Mouse (Mus musculus) ES-E14 (cell line): Measurements from ENCODE around the gene Dnmt3b. TPM values are rescaled to one million over a fixed set of nuclear protein-coding genes. Genes with fewer than 3 reads are reported as not detected.

Experiments
- DNase-seq: peaks from one replicate; pipeline ENCODE4 v3.0.0-alpha.2; 2013; ENCODE audit warnings: low read depth, low spot score
- H3K27ac ChIP-seq: 2 replicates; pipeline ENCODE4 v1.5.1; 2012; ENCODE audit warnings: low read depth, mild to moderate bottlenecking, low read length, moderate library complexity, mixed read lengths; ENCODE audit not compliant: poor library complexity, insufficient read depth, severe bottlenecking
- H3K36me3 ChIP-seq: 2 replicates; pipeline ENCODE4 v1.6.1; 2012; ENCODE audit warnings: mild to moderate bottlenecking, low read length, moderate library complexity, mixed read lengths; ENCODE audit not compliant: control insufficient read depth, poor library complexity, insufficient read depth, severe bottlenecking
- H3K4me1 ChIP-seq, 2 experiments: fragments of 150-350 bp in 1 of 2; sonication (generic) in 1 of 2; 2 replicates each; pipeline ENCODE4 v1.6.1; 2012; ENCODE audit warnings: low read length in 2 of 2, mild to moderate bottlenecking in 1 of 2, mixed read lengths in 1 of 2; ENCODE audit not compliant: control insufficient read depth in 2 of 2, insufficient read depth in 2 of 2, poor library complexity in 1 of 2
- H3K4me3 ChIP-seq, 2 experiments: fragments of 150-350 bp in 1 of 2; sonication (generic) in 1 of 2; 2 replicates each; pipeline ENCODE4 v1.5.1; 2012; ENCODE audit warnings: low read length in 2 of 2, low read depth in 1 of 2, mild to moderate bottlenecking in 1 of 2, mixed read lengths in 1 of 2; ENCODE audit not compliant: insufficient read depth in 1 of 2, poor library complexity in 1 of 2, severe bottlenecking in 1 of 2
- H3K9ac ChIP-seq: 2 replicates; pipeline ENCODE4 v1.6.1; 2012; ENCODE audit warnings: low read depth, mild to moderate bottlenecking, low read length, mixed read lengths; ENCODE audit not compliant: poor library complexity, insufficient read depth, severe bottlenecking
- H3K9me3 ChIP-seq: fragments of 150-350 bp; sonication (generic); 2 replicates; pipeline ENCODE4 v1.6.1; 2012; ENCODE audit warnings: low read depth, mild to moderate bottlenecking, low read length; ENCODE audit not compliant: control insufficient read depth, insufficient read depth
- CHD2 ChIP-seq: IDR thresholded peaks from 2 replicates; pipeline ENCODE4 v1.6.1; 2014; ENCODE audit warnings: mild to moderate bottlenecking, low read depth, low read length, inconsistent platforms
- HCFC1 ChIP-seq: IDR thresholded peaks from 2 replicates; pipeline ENCODE4 v1.6.1; 2012; ENCODE audit warnings: low read length, inconsistent platforms, borderline replicate concordance; ENCODE audit not compliant: insufficient read depth
- MAFK ChIP-seq: IDR thresholded peaks from 2 replicates; pipeline ENCODE4 v1.6.1; 2014; ENCODE audit warnings: mild to moderate bottlenecking, low read depth, low read length, inconsistent platforms; ENCODE audit not compliant: insufficient read depth
- ZC3H11A ChIP-seq: IDR thresholded peaks from 2 replicates; pipeline ENCODE4 v1.6.1; 2012; ENCODE audit warnings: low read depth, mild to moderate bottlenecking, inconsistent platforms, low read length, borderline replicate concordance
- ZNF384 ChIP-seq: IDR thresholded peaks from 2 replicates; pipeline ENCODE4 v1.6.1; 2012; ENCODE audit warnings: low read depth, low read length, inconsistent platforms
- in situ Hi-C, 2 experiments: fragments of 600-800 bp; cut with MboI; formaldehyde crosslinking; loops; one replicate each; pipeline ENCODE4 v1.15.1; 2025; ENCODE audit warnings: low sequenced_read_pairs in 2 of 2, inconsistent platforms in 1 of 2; ENCODE audit not compliant: unreplicated experiment in 2 of 2
- total RNA-seq: library from RNA; depleted of rRNA; stranded (reverse); fragments of 300-350 nt; gene quantifications from 2 replicates; pipeline ENCODE4 v1.2.3, GENCODE M21; 2012

Dnmt3b gene
- total RNA-seq, 1 experiment, result 136 TPM

GRCm38 (mm10) chr2:153642496-153642895 lies 6.8 kb upstream of the Dnmt3b start:
- Histone ChIP-seq H3K4me3 (no peak overlapping the region), H3K4me1 (peaks cover 7 to 23% of the 10 kb centered on the region in 2 experiments), H3K27ac (peak overlapping the region; percentile 91), H3K36me3 (no peaks in the 10 kb centered on the region), H3K9me3 (no peaks in the 10 kb centered on the region), H3K9ac (no peak overlapping the region)
- in situ Hi-C loops, result no loop called here
- TF ChIP-seq ZC3H11A, result no peak
- TF ChIP-seq ZNF384, result no peak
- TF ChIP-seq CHD2, result no peak
- no peak for DNase-seq

- no peak for DNase-seq
- Histone ChIP-seq H3K9ac (no peak overlapping the region), H3K4me3 (no peak overlapping the region), H3K27ac (peak overlapping the region; percentile 91), H3K4me1 (peaks cover 7 to 23% of the 10 kb centered on the region in 2 experiments), H3K9me3 (no peaks in the 10 kb centered on the region), H3K36me3 (no peaks in the 10 kb centered on the region)
- in situ Hi-C loops, result no loop called here
- TF ChIP-seq HCFC1 (no peak), ZNF384 (no peak), MAFK (0 out of 2 replicates have a peak, but pooled peaks have one; percentile 47), CHD2 (no peak)
Measured at GRCm38 (mm10) chr2:153642999-153643398, 6.3 kb upstream of the Dnmt3b start.

GRCm38 (mm10) chr2:153648773-153649297 lies 415 bp upstream of the Dnmt3b start:
- peaks cover 14% of the 10 kb centered on the region; the same call in 1 of the 2 replicates for H3K36me3 ChIP-seq
- no peak for DNase-seq
- H3K4me3 ChIP-seq, result peak overlapping the region; percentile 86 to 96
- peaks cover 5 to 20% of the 10 kb centered on the region in 2 experiments; a peak in 3 of 4 replicates for H3K4me1 ChIP-seq
- H3K9ac ChIP-seq, result peak overlapping the region; percentile 19
- no peaks in the 10 kb centered on the region for H3K9me3 ChIP-seq
- no peak for TF ChIP-seq ZC3H11A
- TF ChIP-seq HCFC1, result no peak
- no peak overlapping the region for H3K27ac ChIP-seq
- in situ Hi-C loops, result no loop called here

GRCm38 (mm10) chr2:153650014-153650687 lies 901 bp downstream of the Dnmt3b start:
- TF ChIP-seq CHD2, result no peak
- TF ChIP-seq ZC3H11A, result no peak
- TF ChIP-seq HCFC1, result no peak
- no peak for TF ChIP-seq ZNF384
- TF ChIP-seq MAFK, result no peak
- Histone ChIP-seq H3K27ac (no peak overlapping the region), H3K36me3 (peaks cover 20% of the 10 kb centered on the region), H3K4me3 (peak overlapping the region; percentile 86 to 96), H3K9ac (peak overlapping the region; percentile 82), H3K4me1 (peaks cover 5 to 20% of the 10 kb centered on the region in 2 experiments; a peak in 3 of 4 replicates), H3K9me3 (no peaks in the 10 kb centered on the region)
- no peak for DNase-seq
- in situ Hi-C loops, result no loop called here
